Mouse (Mus musculus) forelimb bud, embryonic 11.5 days (tissue): ENCODE data around the gene Slc5a4a.
A peak's percentile ranks its signal among the peaks of the same experiment; 100 is the strongest.

ENCODE experiments used
- DNase-seq: peaks from one replicate; pipeline ENCODE4 v3.0.0-alpha.2; 2012; ENCODE audit warnings: low read depth, low spot score

The Slc5a4a gene

GRCm38 (mm10) chr10:76218240-76218639 lies 71.0 kb downstream of the Slc5a4a start:
- DNase-seq = no peak

- no peak for DNase-seq
Observed at GRCm38 (mm10) chr10:76225944-76226343, 78.7 kb downstream of the Slc5a4a start.

- no peak for DNase-seq
Observed at GRCm38 (mm10) chr10:76229627-76230026, 82.4 kb downstream of the Slc5a4a start.

GRCm38 (mm10) chr10:76237341-76238225 lies 90.3 kb downstream of the Slc5a4a start, which contains the start of gene Prmt2:
Prmt2 (minus strand) TSS chr10:76237865.
- peak; percentile 93 for DNase-seq
